ENCODE assay signal across 26 mouse cellular contexts in the genomic region with DNA sequence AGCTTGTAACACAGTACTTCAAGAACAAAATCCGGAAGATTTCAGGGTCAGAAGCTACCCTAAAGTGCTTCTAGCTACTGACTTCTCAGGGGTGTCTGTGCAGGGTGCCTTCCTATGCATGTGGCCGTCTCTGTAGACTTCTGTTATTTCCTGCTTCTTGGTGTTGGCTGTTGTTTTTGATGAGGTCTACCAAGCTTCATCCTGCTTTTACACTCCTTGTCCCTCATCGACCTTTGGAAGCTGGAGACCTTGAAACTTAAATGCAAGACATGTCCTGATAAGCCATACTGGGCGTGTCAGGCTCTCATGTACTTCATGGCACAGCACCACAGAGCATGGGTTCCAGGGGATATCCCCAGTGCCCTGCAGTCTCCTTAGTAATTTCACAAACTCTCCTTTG. TPM values are rescaled to one million over a fixed set of nuclear protein-coding genes. Genes with fewer than 3 reads are reported as not detected.
A peak's percentile ranks its signal among the peaks of the same experiment; 100 is the strongest.
DNase-seq lines count a peak whose midpoint lies in the region; ATAC-seq lines count a peak whose summit lies in the region.
"Had no signal": no experiment of that assay in that cellular context is flagged by ENCODE, and none has a peak within 500 bp of the region (broad histone marks: within the 10 kb centered on the region; RNA-seq: fewer than 3 reads in every experiment).

No protein-coding gene starts in this region.

- no peak for DNase-seq in heart, postnatal 14 days
- peak; percentile 24 for DNase-seq in CD4-positive helper T cell, adult 2 months (ENCODE audit: low read depth, low spot score)
- peak; percentile 60 for DNase-seq in induced T-regulatory cell, adult 2 months (ENCODE audit: low read depth)
- DNase-seq in thymus, postnatal 14 days: peak; percentile 58
- no peak for DNase-seq in liver
- DNase-seq: adrenal gland, postnatal 25 days; cerebellum, adult 8-10 months; cerebellum, postnatal 36 days; embryo, embryonic 11 days; gastrocnemius, adult 2 months; heart, postnatal 10 days; kidney, adult 8-10 months; kidney, postnatal 14 days; lung, postnatal 36 days; right cerebral cortex, postnatal 14 days had no signal

- H3K4me1 ChIP-seq in heart, embryonic 16.5 days (ENCODE audit: control insufficient read depth, insufficient read depth, low read length): no peaks in the 10 kb centered on the region; the same call in 1 of the 2 replicates
- H3K4me1 ChIP-seq: forebrain, embryonic 13.5 days; hindbrain, embryonic 12.5 days; midbrain, embryonic 13.5 days had no signal

- no peaks in the 10 kb centered on the region for H3K9me3 ChIP-seq in heart, embryonic 16.5 days (replicated peaks; ENCODE audit: control insufficient read depth, low read length)
- H3K9me3 ChIP-seq: embryonic facial prominence, embryonic 13.5 days; forebrain, embryonic 13.5 days; hindbrain, embryonic 12.5 days; limb, embryonic 13.5 days; lung, embryonic 15.5 days; megakaryocyte, embryonic 14.5 days; midbrain, embryonic 13.5 days had no signal

- peak overlapping the region; percentile 1; the same call in 1 of the 2 replicates for H3K27ac ChIP-seq in heart, embryonic 16.5 days (ENCODE audit: low read length)
- H3K27ac ChIP-seq: embryonic facial prominence, embryonic 13.5 days; forebrain, embryonic 13.5 days; hindbrain, embryonic 12.5 days; limb, embryonic 13.5 days; liver, embryonic 14.5 days; lung, embryonic 15.5 days; midbrain, embryonic 13.5 days had no signal

- intact Hi-C loops in heart, postnatal 14 days (cut with DNase I): no loop called here

- no peaks in the 10 kb centered on the region for H3K27me3 ChIP-seq in heart, embryonic 16.5 days (ENCODE audit: control insufficient read depth, insufficient read depth, low read length)
- H3K27me3 ChIP-seq: embryonic facial prominence, embryonic 13.5 days; forebrain, embryonic 13.5 days; hindbrain, embryonic 12.5 days; limb, embryonic 13.5 days; lung, embryonic 15.5 days; megakaryocyte, embryonic 14.5 days; midbrain, embryonic 13.5 days had no signal

- WGBS in heart, embryonic 16.5 days: 78% methylated on average over 4 of the region's 4 CpGs

- no peak for ATAC-seq in heart, embryonic 16.5 days (replicated peaks; ENCODE audit: extremely low read depth, insufficient read depth, low FRiP score)
- no peak for ATAC-seq in erythroid progenitor cell, adult 5-6 weeks (replicated peaks; ENCODE audit: low FRiP score, poor library complexity, severe bottlenecking)
- ATAC-seq: forebrain, embryonic 13.5 days; midbrain, embryonic 13.5 days had no signal

- H3K4me2 ChIP-seq in heart, embryonic 16.5 days (ENCODE audit: low read depth, low read length): no peak overlapping the region
- H3K4me2 ChIP-seq: embryonic facial prominence, embryonic 13.5 days; forebrain, embryonic 13.5 days; hindbrain, embryonic 12.5 days; limb, embryonic 13.5 days; lung, embryonic 15.5 days; midbrain, embryonic 13.5 days had no signal

- H3K36me3 ChIP-seq in heart, embryonic 16.5 days (ENCODE audit: control insufficient read depth, insufficient read depth): peaks cover 14% of the 10 kb centered on the region

- no peak overlapping the region for H3K4me3 ChIP-seq in heart, embryonic 16.5 days (ENCODE audit: low read length)
- H3K4me3 ChIP-seq: embryonic facial prominence, embryonic 13.5 days; erythroblast, embryonic 14.5 days; forebrain, embryonic 13.5 days; gastrocnemius, adult 2 months; hindbrain, embryonic 12.5 days; limb, embryonic 13.5 days; lung, embryonic 15.5 days; megakaryocyte, embryonic 14.5 days; midbrain, embryonic 13.5 days had no signal

- H3K9ac ChIP-seq in heart, embryonic 16.5 days (ENCODE audit: low read length): no peak overlapping the region
- H3K9ac ChIP-seq: embryonic facial prominence, embryonic 13.5 days; forebrain, embryonic 13.5 days; hindbrain, embryonic 12.5 days; limb, embryonic 13.5 days; liver, embryonic 14.5 days; lung, embryonic 15.5 days; midbrain, embryonic 13.5 days had no signal

RNA-seq across cellular contexts. Expression of gene Edem1, which starts 9.5 kb away (rescaled TPM):
- polyA plus RNA-seq in heart, embryonic 16.5 days (2015; fragmentation: Nextera tagmentation; extraction: Ambion mirVana): 15.8 and 24.9 TPM in 2 replicates
- 10 to 100 TPM; 14.8 to 30.7 TPM for total RNA-seq in heart, postnatal 14 days (2021)
- 11.7 and 29.6 TPM in 2 replicates for total RNA-seq in erythroid progenitor cell, adult 5-6 weeks (2015; ENCODE audit: low replicate concordance)
- 13.8 and 18.2 TPM in 2 replicates for total RNA-seq in erythroid progenitor cell, adult 5-6 weeks (2017; ENCODE audit: low replicate concordance)

RNA-seq across cellular contexts. Expression of gene Arl8b, which starts 55.1 kb away (rescaled TPM):
- polyA plus RNA-seq in heart, embryonic 16.5 days (2015; fragmentation: Nextera tagmentation; extraction: Ambion mirVana): 65.3 and 72.5 TPM in 2 replicates
- total RNA-seq in heart, postnatal 14 days (2021): 10 to 100 TPM; 76.5 to 82.0 TPM
- 56.2 and 94.1 TPM in 2 replicates for total RNA-seq in erythroid progenitor cell, adult 5-6 weeks (2015; ENCODE audit: low replicate concordance)
- 28.9 and 36.9 TPM in 2 replicates for total RNA-seq in erythroid progenitor cell, adult 5-6 weeks (2017; ENCODE audit: low replicate concordance)

Comparison
In these comparisons a context has a peak if more than half of its experiments do, and no peak if none do; other contexts are left out.
1. DNase-seq: peak in CD4-positive helper T cell, adult 2 months (single experiment), induced T-regulatory cell, adult 2 months (single experiment) and thymus, postnatal 14 days (single experiment); none in heart, postnatal 14 days (0 of 2) and liver (single experiment).